Mouse (Mus musculus) megakaryocyte, embryonic 14.5 days (primary cell): Measurements from ENCODE around the gene Ank3.

Experiments
- FLI1 ChIP-seq: IDR thresholded peaks from 2 replicates; pipeline ENCODE4 v1.6.1; 2012; ENCODE audit warnings: low read length, inconsistent platforms, mixed read lengths
- GATA1 ChIP-seq: IDR thresholded peaks from 3 replicates; pipeline ENCODE4 v1.6.1; 2012; ENCODE audit warnings: mixed read lengths, low read length, inconsistent platforms, borderline replicate concordance

DNA sequence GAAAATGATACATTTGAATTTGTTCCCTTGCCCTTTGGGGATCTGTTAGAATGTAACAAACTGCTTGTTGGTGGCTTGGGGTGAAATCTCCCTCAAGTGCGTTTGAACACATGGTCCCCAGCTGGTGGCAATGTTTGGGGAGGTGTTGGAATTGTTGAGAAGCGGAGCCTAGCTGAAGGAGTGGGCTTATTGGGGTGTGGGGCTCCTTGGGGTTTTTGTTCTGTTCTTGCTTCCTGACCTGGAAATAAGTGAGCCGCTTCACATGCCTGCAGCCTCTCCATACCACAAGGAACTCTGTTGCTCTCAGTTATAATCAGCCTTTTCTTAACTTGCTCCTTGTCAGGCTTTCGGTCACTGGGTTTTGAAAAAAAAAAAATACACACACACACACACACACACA lies 73.3 kb downstream of the Ank3 start:
- TF ChIP-seq GATA1 (no peak), FLI1 (no peak)
